Mouse (Mus musculus) fat pad, adult 2 months (tissue): Measurements from ENCODE around the gene Gm572.

Experiments
- DNase-seq: peaks from one replicate; pipeline ENCODE4 v3.0.0-alpha.2; 2011; ENCODE audit warnings: low read depth, low spot score; ENCODE audit errors: extremely low read depth

Gene Gm572

DNA sequence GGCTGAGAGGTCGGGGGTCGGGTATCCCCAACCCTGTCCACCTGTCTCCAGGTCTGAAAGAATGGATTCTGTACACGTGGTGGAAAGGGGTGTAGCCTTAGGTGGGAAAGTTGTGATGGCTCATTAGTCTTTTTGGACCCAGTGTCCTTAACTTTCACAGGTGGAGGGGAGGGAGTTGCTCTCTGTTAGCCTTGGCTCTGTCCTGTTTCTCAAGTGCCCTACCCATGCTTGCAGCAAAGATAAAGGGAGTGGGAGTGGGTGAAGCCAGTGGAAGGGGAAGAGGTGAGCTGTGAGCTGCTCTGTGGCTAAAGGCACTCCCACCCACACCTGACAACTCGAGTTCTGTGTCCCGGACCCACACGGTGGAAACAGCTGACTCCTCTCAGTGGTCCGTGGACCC, 20.2 kb downstream of the Gm572 start:
- DNase-seq = no peak

DNA sequence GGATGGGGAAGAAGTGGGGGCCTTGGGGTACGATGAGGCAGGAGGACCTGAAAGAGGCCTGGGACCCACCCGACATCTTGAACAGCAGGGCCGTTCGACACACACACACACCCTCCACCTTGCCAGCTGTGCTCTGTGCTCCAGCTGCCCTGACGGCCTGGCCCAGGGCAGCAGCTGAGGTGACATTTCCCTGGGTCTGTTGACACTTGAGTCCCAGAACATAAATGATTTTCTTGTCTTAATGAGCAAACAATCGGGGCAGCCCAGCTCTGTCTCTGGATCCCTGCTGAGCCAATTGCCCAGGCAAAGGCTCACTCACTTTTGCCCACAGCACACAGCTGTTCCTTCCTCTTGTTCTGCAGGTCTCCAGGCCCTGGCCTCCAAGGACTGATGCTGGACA, 20.9 kb downstream of the Gm572 start:
- DNase-seq = no peak

GRCm38 (mm10) chr4:148667006-148667755, 24.1 kb downstream of the Gm572 start:
- DNase-seq = no peak

DNA sequence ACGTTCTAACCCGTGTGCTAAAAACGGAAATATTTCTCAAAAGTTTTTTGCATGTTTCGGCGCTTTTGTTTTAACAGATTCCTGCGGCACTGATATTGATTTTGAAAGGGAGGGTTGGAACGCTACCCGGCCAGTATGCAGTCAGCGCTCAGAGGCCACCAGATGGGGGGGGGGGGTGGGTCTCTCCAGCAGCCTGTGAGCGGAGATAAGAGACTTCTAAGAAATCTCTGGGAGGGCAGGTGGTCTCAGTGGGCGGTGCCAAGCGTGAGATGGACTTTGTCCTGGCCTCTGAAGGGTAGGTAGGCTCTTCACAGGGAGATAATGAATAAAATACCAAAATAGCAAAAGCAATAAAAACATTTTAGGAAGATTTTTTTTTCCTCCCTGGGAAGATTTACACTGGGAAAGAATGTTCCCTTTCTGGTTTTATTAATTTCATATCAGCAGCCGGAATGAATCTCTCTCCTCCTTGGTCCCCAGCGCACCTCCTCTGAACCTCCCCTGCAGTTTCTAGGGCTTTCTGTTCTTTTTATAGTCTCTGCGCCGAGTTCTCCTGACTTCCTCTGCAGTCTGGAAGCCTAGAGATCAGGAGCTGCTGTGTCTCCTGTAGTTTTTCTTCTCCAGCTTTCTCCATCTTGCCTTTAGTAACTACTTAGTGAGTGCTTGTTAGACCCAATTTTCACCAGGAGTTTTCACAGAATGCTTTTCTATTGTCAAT, 28.3 kb downstream of the Gm572 start:
- no peak for DNase-seq

DNA sequence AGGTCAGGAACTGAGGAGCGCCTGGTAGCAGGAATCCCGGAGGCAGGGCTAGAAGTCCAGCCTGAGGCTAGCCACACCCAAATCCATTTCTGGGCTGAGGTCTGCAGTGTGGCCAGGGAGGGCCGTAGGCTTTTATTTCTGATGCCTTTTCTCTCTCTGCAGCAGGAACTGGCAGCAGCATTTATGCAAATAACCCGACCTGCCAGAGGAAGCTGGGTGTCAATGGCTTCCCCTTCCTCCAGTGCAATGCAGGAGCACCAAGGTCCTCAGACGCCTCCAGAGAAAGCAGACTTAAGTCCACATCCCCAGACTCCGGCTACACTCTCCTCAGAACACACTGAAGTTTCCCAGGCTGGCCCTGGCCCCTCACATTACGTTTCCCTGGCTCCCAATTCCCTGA, 31.9 kb downstream of the Gm572 start:
- DNase-seq = no peak

GRCm38 (mm10) chr4:148676188-148676960, 33.3 kb downstream of the Gm572 start:
- no peak for DNase-seq

GRCm38 (mm10) chr4:148676961-148677637, 34.0 kb downstream of the Gm572 start:
- no peak for DNase-seq

DNA sequence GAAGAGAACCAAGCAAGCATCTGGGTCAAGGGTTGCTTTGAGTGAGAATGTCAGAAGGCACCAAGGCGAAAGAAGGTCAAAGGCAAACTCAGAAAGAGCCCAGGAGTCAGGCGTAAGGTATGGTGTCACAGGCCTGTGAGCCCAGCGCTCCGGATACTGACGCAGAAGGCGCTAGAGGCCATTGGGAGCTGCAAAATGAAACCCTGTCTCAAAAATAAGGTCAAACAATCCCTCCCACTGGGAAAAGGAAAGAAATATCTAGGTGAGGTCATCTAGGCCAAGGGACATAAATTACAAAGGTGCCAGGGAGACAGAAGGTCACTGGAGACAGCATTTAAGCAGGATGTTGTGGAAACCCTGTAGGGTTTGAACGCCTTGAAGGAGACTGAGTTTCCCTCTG, 35.0 kb downstream of the Gm572 start:
- no peak for DNase-seq

DNA sequence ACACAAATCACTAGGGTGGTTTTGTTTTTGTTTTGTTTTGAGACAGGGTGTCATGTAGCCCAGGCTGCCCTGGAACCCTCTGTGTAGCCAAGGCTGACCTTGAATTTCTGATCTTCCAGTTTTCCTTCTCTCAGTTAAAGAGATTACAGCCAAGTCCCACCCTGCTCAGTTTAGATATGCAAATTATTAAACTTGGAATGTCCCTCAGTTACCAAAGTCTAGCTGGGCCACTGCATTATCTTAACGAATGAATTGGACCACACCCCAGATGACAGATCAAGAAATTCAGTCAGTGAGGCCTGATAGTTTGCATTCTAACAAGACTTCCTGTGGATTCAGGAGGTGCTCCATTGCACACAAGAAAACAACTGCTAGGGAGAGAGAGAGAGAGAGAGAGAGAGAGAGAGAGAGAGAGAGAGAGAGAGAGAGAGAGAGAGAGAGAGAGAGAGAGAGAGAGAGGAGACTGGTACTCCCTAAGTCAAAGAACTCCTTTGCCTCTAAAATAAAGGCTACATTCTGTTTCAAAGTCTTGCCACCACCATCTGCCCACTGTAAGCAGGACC, 37.5 kb downstream of the Gm572 start:
- DNase-seq = no peak

- DNase-seq = no peak
Observed at GRCm38 (mm10) chr4:148681429-148681828, 38.3 kb downstream of the Gm572 start.

DNA sequence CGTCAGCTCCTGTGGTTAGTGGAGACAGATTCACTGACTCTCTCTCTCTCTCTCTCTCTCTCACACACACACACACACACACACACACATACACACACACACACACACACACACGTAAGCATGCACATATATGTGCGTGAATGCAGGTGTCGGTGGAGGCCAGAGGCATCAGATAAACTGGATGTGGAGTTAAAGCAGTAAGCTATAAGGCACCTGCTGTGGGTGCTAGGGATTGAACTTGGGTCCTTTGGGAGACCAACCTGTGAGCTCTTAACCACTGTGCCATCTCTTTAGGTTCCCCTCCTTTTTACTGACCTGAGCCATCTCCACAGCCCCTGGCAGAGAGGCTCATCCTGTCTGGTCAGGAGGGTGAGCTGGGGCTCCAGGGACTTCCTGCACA, 39.8 kb downstream of the Gm572 start:
- no peak for DNase-seq

- DNase-seq = no peak
Observed at GRCm38 (mm10) chr4:148683539-148683938, 40.4 kb downstream of the Gm572 start.

DNA sequence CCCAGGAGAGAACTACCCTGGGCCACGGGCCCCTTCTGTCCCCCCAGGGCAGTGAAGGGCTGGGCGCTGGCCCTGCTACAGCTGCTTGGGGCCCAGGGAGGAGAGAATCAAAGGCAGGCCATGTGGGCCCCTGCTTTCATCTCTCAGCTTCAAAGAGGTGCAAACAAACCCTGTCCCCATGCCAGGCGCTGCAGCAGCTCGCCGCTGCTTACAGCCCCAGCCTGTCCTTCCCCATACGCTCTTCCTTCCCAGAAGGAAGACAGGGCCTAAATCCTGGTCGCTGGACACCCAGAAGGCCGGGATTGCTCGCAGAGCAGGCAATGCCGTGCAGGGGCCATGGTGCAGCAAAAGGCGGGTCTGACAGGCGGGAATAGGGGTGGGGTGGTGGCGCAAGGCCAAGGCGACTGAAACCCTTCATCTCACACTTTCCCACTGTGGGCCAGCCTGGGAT, 43.4 kb downstream of the Gm572 start:
- DNase-seq = no peak

DNA sequence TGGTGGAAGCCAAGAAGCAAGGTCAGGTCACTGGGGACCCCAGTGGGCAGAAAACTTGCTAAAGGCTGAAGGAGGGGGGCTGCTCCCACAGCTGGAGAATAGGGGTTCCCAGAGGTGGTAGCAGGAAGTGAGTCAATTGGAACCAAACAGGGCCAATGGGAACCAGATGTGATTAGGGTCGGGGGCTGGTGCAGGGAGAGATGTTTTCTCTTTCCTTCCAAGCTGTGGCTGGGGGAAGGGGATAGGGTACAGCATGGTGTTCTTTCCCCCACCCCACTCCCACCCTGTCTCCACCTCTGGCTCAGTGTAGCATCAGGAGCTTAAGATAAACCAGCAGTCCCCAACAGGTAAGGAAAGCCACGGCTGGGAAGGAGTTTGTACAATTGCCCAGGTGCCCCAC, 45.0 kb downstream of the Gm572 start:
- no peak for DNase-seq

- no peak for DNase-seq
Observed at GRCm38 (mm10) chr4:148691185-148691584, 48.1 kb downstream of the Gm572 start.

DNA sequence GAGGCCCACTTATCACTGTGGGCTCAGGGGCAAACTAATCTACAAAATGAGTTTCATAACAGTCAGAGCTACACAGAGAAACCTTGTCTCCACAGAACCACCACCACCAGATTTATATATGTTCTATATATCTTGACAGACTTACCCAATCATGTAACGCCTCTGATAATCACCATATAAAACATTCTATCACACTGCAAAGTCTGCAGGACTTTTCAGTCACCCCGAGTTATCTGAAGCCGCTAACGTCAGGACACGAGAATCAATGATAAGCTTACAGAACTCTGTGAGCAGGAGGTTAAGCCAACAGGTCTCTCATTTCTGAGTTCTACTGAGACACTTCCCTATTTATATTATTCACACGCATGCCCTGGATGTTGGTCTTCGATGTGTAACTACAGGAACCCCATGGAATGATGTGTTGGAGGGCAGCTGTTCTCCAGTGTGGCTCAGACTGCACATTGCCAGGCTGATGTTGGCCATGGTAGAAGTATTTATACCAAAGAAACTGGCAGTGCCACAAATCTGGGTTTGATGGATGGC, 50.4 kb downstream of the Gm572 start:
- no peak for DNase-seq

DNA sequence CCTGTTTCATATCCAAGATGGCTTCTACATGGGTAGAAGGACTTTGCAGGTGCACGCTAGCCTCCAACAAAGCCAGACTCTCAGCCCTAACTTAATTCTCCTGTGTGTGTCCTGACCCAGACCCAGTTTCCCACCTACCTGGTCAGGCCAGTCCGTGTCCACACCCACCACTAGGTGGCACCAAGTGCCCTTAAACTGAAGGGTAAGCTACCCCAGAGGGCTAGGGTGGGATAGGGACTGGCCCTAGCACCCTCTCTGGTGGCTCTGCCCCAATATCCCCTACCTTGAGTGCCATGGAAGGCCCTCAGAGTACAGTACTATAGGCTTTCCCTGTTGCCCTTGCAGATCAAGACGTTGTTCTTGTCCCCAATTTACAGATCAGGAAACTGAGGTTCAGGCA, 61.6 kb downstream of the Gm572 start:
- DNase-seq = no peak

DNA sequence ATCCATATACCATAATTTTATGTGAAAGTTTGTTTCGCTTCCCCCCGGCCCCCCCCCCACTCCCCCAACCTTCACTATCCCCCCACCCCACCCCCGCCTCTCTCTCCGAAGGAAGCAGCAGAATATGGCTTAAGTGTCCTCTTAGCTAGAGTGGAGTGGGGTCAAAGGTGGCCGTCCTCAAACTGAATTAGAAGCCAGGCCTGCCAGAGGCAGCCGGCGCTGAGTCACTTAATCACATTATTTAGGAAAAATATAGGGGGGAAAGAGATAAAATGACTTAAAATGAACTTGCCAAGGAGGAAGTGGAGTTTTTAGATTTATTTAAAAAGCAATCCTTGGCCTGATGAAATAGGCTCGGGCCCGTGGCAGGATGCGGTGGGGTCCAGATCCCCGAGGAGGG, 65.7 kb downstream of the Gm572 start:
- DNase-seq = no peak

GRCm38 (mm10) chr4:148710446-148710845, 67.3 kb downstream of the Gm572 start:
- no peak for DNase-seq

DNA sequence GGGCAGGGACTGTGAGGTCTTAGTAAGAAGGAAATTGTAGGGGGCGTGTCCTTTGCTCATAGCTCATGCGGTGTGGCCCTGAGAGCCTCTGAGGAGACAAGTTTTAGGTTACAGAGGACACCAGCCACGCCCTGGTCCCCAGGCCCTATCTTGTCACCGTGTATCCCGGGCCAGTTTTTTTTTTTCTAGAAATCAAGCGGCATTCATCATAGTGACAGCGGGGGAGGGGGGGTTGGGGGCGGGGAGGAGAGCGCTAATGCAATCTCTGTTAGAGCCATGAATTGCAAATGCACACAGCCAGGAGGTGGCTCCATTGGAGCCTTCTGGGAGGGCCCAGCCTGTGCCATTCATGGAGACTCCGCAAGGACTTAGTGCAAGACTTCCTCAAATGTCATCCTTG, 68.2 kb downstream of the Gm572 start:
- DNase-seq = peak; percentile 5

- peak; percentile 76 for DNase-seq
Observed at GRCm38 (mm10) chr4:148712632-148713031, 69.5 kb downstream of the Gm572 start.
